Mouse (Mus musculus): Measurements from ENCODE around the gene Il1rapl2.

GRCm38 (mm10) chrX:138234626-138235025, 664.2 kb downstream of the Il1rapl2 start:
- no peak for TF ChIP-seq CTCF (IDR thresholded peaks at IDR 0.05; ENCODE audit: control insufficient read depth, insufficient read depth, insufficient replicate concordance, low read depth, low read length)
- TF ChIP-seq POLR2A (IDR thresholded peaks at IDR 0.05; ENCODE audit: control insufficient read depth, low read depth, low read length), result no peak
